Mouse (Mus musculus) sigmoid colon, adult 10 weeks (tissue): ENCODE measurements around the gene Nsmf. TPM values are rescaled to one million over a fixed set of nuclear protein-coding genes. Genes with fewer than 3 reads are reported as not detected.

Experiments used
- polyA plus RNA-seq: library from polyadenylated mRNA; stranded (reverse); fragments of 350-450 nt; fragmentation: Illumina TruSeq; extraction: RNeasy Lipid Tissue Mini Kit (QIAGEN cat#74804); gene quantifications from one replicate; pipeline ENCODE4 v1.2.3, GENCODE M21; 2014; ENCODE audit warnings: low read depth, low replicate concordance

Gene Nsmf
- polyA plus RNA-seq: 6.8 TPM

GRCm38 (mm10) chr2:25054221-25055067 is at the start of gene Nsmf:
TSS of gene Nsmf (plus strand) at chr2:25054355.

GRCm38 (mm10) chr2:25080076-25080475 is 25.9 kb downstream of the Nsmf start, which contains the start of gene Entpd8:
TSS of gene Entpd8 (plus strand) at chr2:25080304.

GRCm38 (mm10) chr2:25095109-25095850 is 41.1 kb downstream of the Nsmf start, which contains the start of gene Noxa1:
TSS of gene Noxa1 (minus strand) at chr2:25095149.

Other genes starting within 250 kb of the Nsmf start
- gene Ehmt1, start 134.7 kb upstream of the Nsmf start, polyA plus RNA-seq: 22.2 TPM
- gene Arrdc1, start 119.1 kb upstream of the Nsmf start, polyA plus RNA-seq: 36.0 TPM
- gene Zmynd19, start 104.6 kb upstream of the Nsmf start, polyA plus RNA-seq: 6.0 TPM
- gene Dph7, start 92.0 kb upstream of the Nsmf start, polyA plus RNA-seq: 2.6 TPM
- 27.3 TPM for gene Mrpl41, start 79.3 kb upstream of the Nsmf start, polyA plus RNA-seq
- 4.5 TPM for gene Pnpla7, start 78.3 kb upstream of the Nsmf start, polyA plus RNA-seq
- gene Entpd8, start 25.9 kb downstream of the Nsmf start, polyA plus RNA-seq: 39.5 TPM
- gene Noxa1, start 40.8 kb downstream of the Nsmf start, polyA plus RNA-seq: 1.2 TPM
- 14.4 TPM for gene Nrarp, start 126.4 kb downstream of the Nsmf start, polyA plus RNA-seq
- 3.9 TPM for gene Tor4a, start 142.5 kb downstream of the Nsmf start, polyA plus RNA-seq
- gene Nelfb, start 157.1 kb downstream of the Nsmf start, polyA plus RNA-seq: 6.1 TPM
- not detected for gene Stpg3, start 160.3 kb downstream of the Nsmf start, polyA plus RNA-seq
- not detected for gene Fam166a, start 164.4 kb downstream of the Nsmf start, polyA plus RNA-seq
- gene Tubb4b, start 170.3 kb downstream of the Nsmf start, polyA plus RNA-seq: 58.7 TPM
- gene Slc34a3, start 180.0 kb downstream of the Nsmf start, polyA plus RNA-seq: not detected
- gene Rnf224, start 182.4 kb downstream of the Nsmf start, polyA plus RNA-seq: not detected
- gene Rnf208, start 187.9 kb downstream of the Nsmf start, polyA plus RNA-seq: not detected
- gene Cysrt1, start 188.1 kb downstream of the Nsmf start, polyA plus RNA-seq: not detected
- 0.85 TPM for gene AL732309.1, start 192.5 kb downstream of the Nsmf start, polyA plus RNA-seq
- 0.76 TPM for gene Tmem203, start 201.1 kb downstream of the Nsmf start, polyA plus RNA-seq
- 7.7 TPM for gene Tprn, start 208.3 kb downstream of the Nsmf start, polyA plus RNA-seq
- gene Ssna1, start 218.1 kb downstream of the Nsmf start, polyA plus RNA-seq: 2.0 TPM
- gene Anapc2, start 218.1 kb downstream of the Nsmf start, polyA plus RNA-seq: 9.7 TPM
- gene Tmem210, start 233.8 kb downstream of the Nsmf start, polyA plus RNA-seq: not detected
- gene Lrrc26, start 235.6 kb downstream of the Nsmf start, polyA plus RNA-seq: 1.0 TPM